Mouse (Mus musculus): ENCODE results near the gene Tmem136. TPM values are rescaled to one million over a fixed set of nuclear protein-coding genes. Genes with fewer than 3 reads are reported as not detected.

The Tmem136 gene
- polyA plus RNA-seq, 1 experiment from 2014 or later = 13.6 TPM

- Histone ChIP-seq H3K9me3 (replicated peaks; ENCODE audit: control insufficient read depth, low read length) (no peaks in the 10 kb centered on the region), H3K4me2 (ENCODE audit: low read depth, low read length) (no peak overlapping the region), H3K27ac (replicated peaks; ENCODE audit: low read depth, low read length) (no peak overlapping the region), H3K4me3 (ENCODE audit: low read depth, low read length) (no peak overlapping the region), H3K27me3 (ENCODE audit: control insufficient read depth, insufficient read depth, low read length) (no peaks in the 10 kb centered on the region), H3K9ac (replicated peaks; ENCODE audit: low read length) (no peak overlapping the region), H3K4me1 (ENCODE audit: control insufficient read depth, insufficient read depth, low read length) (no peaks in the 10 kb centered on the region), H3K36me3 (replicated peaks; ENCODE audit: control insufficient read depth, insufficient read depth, low read depth, low read length) (no peaks in the 10 kb centered on the region)
- no peak for ATAC-seq (replicated peaks; ENCODE audit: insufficient number of reproducible peaks, low FRiP score, low TSS enrichment, low read depth)
- 83% methylated on average over 7 of the region's 7 CpGs for WGBS
- no peak for DNase-seq (ENCODE audit: low spot score)
Measured at GRCm38 (mm10) chr9:43084496-43085362, 31.6 kb downstream of the Tmem136 start.

- no peak overlapping the region for H3K4me2 ChIP-seq (ENCODE audit: low read depth, low read length)
- no peak overlapping the region for H3K4me3 ChIP-seq (ENCODE audit: low read depth, low read length)
- DNase-seq (ENCODE audit: low spot score) = no peak
- H3K4me1 ChIP-seq (ENCODE audit: control insufficient read depth, insufficient read depth, low read length) = no peaks in the 10 kb centered on the region
- 43% methylated on average over 7 of the region's 7 CpGs for WGBS
- ATAC-seq (replicated peaks; ENCODE audit: insufficient number of reproducible peaks, low FRiP score, low TSS enrichment, low read depth) = no peak
- no peaks in the 10 kb centered on the region for H3K27me3 ChIP-seq (ENCODE audit: control insufficient read depth, insufficient read depth, low read length)
- H3K9me3 ChIP-seq (replicated peaks; ENCODE audit: control insufficient read depth, low read length) = no peaks in the 10 kb centered on the region
- no peaks in the 10 kb centered on the region for H3K36me3 ChIP-seq (replicated peaks; ENCODE audit: control insufficient read depth, insufficient read depth, low read depth, low read length)
- H3K9ac ChIP-seq (replicated peaks; ENCODE audit: low read length) = no peak overlapping the region
- no peak overlapping the region for H3K27ac ChIP-seq (replicated peaks; ENCODE audit: low read depth, low read length)
Measured at GRCm38 (mm10) chr9:43083441-43084055, 32.8 kb downstream of the Tmem136 start.

GRCm38 (mm10) chr9:43078711-43079110 is 37.7 kb downstream of the Tmem136 start:
- no peak overlapping the region for H3K27ac ChIP-seq (replicated peaks; ENCODE audit: low read depth, low read length)
- H3K4me2 ChIP-seq (ENCODE audit: low read depth, low read length) = no peak overlapping the region
- WGBS = 92% methylated on average over 3 of the region's 3 CpGs
- DNase-seq (ENCODE audit: low spot score) (no peak), ATAC-seq (replicated peaks; ENCODE audit: insufficient number of reproducible peaks, low FRiP score, low TSS enrichment, low read depth) (no peak)
- no peak overlapping the region for H3K4me3 ChIP-seq (ENCODE audit: low read depth, low read length)
- H3K27me3 ChIP-seq (ENCODE audit: control insufficient read depth, insufficient read depth, low read length) = no peaks in the 10 kb centered on the region
- no peaks in the 10 kb centered on the region for H3K36me3 ChIP-seq (replicated peaks; ENCODE audit: control insufficient read depth, insufficient read depth, low read depth, low read length)
- H3K9ac ChIP-seq (replicated peaks; ENCODE audit: low read length) = no peak overlapping the region
- H3K4me1 ChIP-seq (ENCODE audit: control insufficient read depth, insufficient read depth, low read length) = no peaks in the 10 kb centered on the region
- H3K9me3 ChIP-seq (replicated peaks; ENCODE audit: control insufficient read depth, low read length) = no peaks in the 10 kb centered on the region

GRCm38 (mm10) chr9:43076163-43076562 is 40.2 kb downstream of the Tmem136 start:
- DNase-seq (ENCODE audit: low spot score) (no peak), ATAC-seq (replicated peaks; ENCODE audit: insufficient number of reproducible peaks, low FRiP score, low TSS enrichment, low read depth) (no peak)
- 76% methylated on average over 7 of the region's 7 CpGs for WGBS
- no peak overlapping the region for H3K4me3 ChIP-seq (ENCODE audit: low read depth, low read length)
- no peak overlapping the region for H3K4me2 ChIP-seq (ENCODE audit: low read depth, low read length)
- H3K36me3 ChIP-seq (replicated peaks; ENCODE audit: control insufficient read depth, insufficient read depth, low read depth, low read length) = no peaks in the 10 kb centered on the region
- H3K27ac ChIP-seq (replicated peaks; ENCODE audit: low read depth, low read length) = no peak overlapping the region
- H3K9ac ChIP-seq (replicated peaks; ENCODE audit: low read length) = no peak overlapping the region
- no peaks in the 10 kb centered on the region for H3K4me1 ChIP-seq (ENCODE audit: control insufficient read depth, insufficient read depth, low read length)
- no peaks in the 10 kb centered on the region for H3K27me3 ChIP-seq (ENCODE audit: control insufficient read depth, insufficient read depth, low read length)
- H3K9me3 ChIP-seq (replicated peaks; ENCODE audit: control insufficient read depth, low read length) = no peaks in the 10 kb centered on the region

GRCm38 (mm10) chr9:43074611-43075010 is 41.8 kb downstream of the Tmem136 start:
- Histone ChIP-seq H3K27me3 (ENCODE audit: control insufficient read depth, insufficient read depth, low read length) (no peaks in the 10 kb centered on the region), H3K4me1 (ENCODE audit: control insufficient read depth, insufficient read depth, low read length) (no peaks in the 10 kb centered on the region), H3K27ac (replicated peaks; ENCODE audit: low read depth, low read length) (no peak overlapping the region), H3K4me2 (ENCODE audit: low read depth, low read length) (no peak overlapping the region), H3K36me3 (replicated peaks; ENCODE audit: control insufficient read depth, insufficient read depth, low read depth, low read length) (no peaks in the 10 kb centered on the region), H3K9me3 (replicated peaks; ENCODE audit: control insufficient read depth, low read length) (no peaks in the 10 kb centered on the region), H3K4me3 (ENCODE audit: low read depth, low read length) (no peak overlapping the region), H3K9ac (replicated peaks; ENCODE audit: low read length) (no peak overlapping the region)
- DNase-seq (ENCODE audit: low spot score) (no peak), ATAC-seq (replicated peaks; ENCODE audit: insufficient number of reproducible peaks, low FRiP score, low TSS enrichment, low read depth) (no peak)
- 91% methylated on average over 1 of the region's 1 CpGs for WGBS

GRCm38 (mm10) chr9:43071741-43072140 is 44.6 kb downstream of the Tmem136 start:
- Histone ChIP-seq H3K36me3 (replicated peaks; ENCODE audit: control insufficient read depth, insufficient read depth, low read depth, low read length) (no peaks in the 10 kb centered on the region), H3K4me3 (ENCODE audit: low read depth, low read length) (no peak overlapping the region), H3K27ac (replicated peaks; ENCODE audit: low read depth, low read length) (no peak overlapping the region), H3K4me1 (ENCODE audit: control insufficient read depth, insufficient read depth, low read length) (no peaks in the 10 kb centered on the region), H3K9ac (replicated peaks; ENCODE audit: low read length) (no peak overlapping the region), H3K9me3 (replicated peaks; ENCODE audit: control insufficient read depth, low read length) (no peaks in the 10 kb centered on the region), H3K4me2 (ENCODE audit: low read depth, low read length) (no peak overlapping the region), H3K27me3 (ENCODE audit: control insufficient read depth, insufficient read depth, low read length) (no peaks in the 10 kb centered on the region)
- ATAC-seq (replicated peaks; ENCODE audit: insufficient number of reproducible peaks, low FRiP score, low TSS enrichment, low read depth) (no peak), DNase-seq (ENCODE audit: low spot score) (no peak)
- 45% methylated on average over 2 of the region's 2 CpGs for WGBS

GRCm38 (mm10) chr9:43071176-43071575 is 45.2 kb downstream of the Tmem136 start:
- H3K36me3 ChIP-seq (replicated peaks; ENCODE audit: control insufficient read depth, insufficient read depth, low read depth, low read length) = no peaks in the 10 kb centered on the region
- H3K27ac ChIP-seq (replicated peaks; ENCODE audit: low read depth, low read length) = no peak overlapping the region
- DNase-seq (ENCODE audit: low spot score) (no peak), ATAC-seq (replicated peaks; ENCODE audit: insufficient number of reproducible peaks, low FRiP score, low TSS enrichment, low read depth) (no peak)
- H3K9me3 ChIP-seq (replicated peaks; ENCODE audit: control insufficient read depth, low read length) = no peaks in the 10 kb centered on the region
- no peaks in the 10 kb centered on the region for H3K27me3 ChIP-seq (ENCODE audit: control insufficient read depth, insufficient read depth, low read length)
- H3K4me2 ChIP-seq (ENCODE audit: low read depth, low read length) = no peak overlapping the region
- 19% methylated on average over 4 of the region's 4 CpGs for WGBS
- no peak overlapping the region for H3K9ac ChIP-seq (replicated peaks; ENCODE audit: low read length)
- H3K4me3 ChIP-seq (ENCODE audit: low read depth, low read length) = no peak overlapping the region
- H3K4me1 ChIP-seq (ENCODE audit: control insufficient read depth, insufficient read depth, low read length) = no peaks in the 10 kb centered on the region

GRCm38 (mm10) chr9:43070566-43070965 is 45.8 kb downstream of the Tmem136 start:
- Histone ChIP-seq H3K4me1 (ENCODE audit: control insufficient read depth, insufficient read depth, low read length) (no peaks in the 10 kb centered on the region), H3K36me3 (replicated peaks; ENCODE audit: control insufficient read depth, insufficient read depth, low read depth, low read length) (no peaks in the 10 kb centered on the region), H3K9ac (replicated peaks; ENCODE audit: low read length) (no peak overlapping the region), H3K27ac (replicated peaks; ENCODE audit: low read depth, low read length) (no peak overlapping the region), H3K9me3 (replicated peaks; ENCODE audit: control insufficient read depth, low read length) (no peaks in the 10 kb centered on the region), H3K4me2 (ENCODE audit: low read depth, low read length) (no peak overlapping the region), H3K4me3 (ENCODE audit: low read depth, low read length) (no peak overlapping the region), H3K27me3 (ENCODE audit: control insufficient read depth, insufficient read depth, low read length) (no peaks in the 10 kb centered on the region)
- no peak for DNase-seq (ENCODE audit: low spot score)
- WGBS = 49% methylated on average over 4 of the region's 4 CpGs
- no peak for ATAC-seq (replicated peaks; ENCODE audit: insufficient number of reproducible peaks, low FRiP score, low TSS enrichment, low read depth)

Measured in embryonic facial prominence, embryonic 11.5 days (tissue).